Mouse (Mus musculus) spleen, adult 18-20 months (tissue): ENCODE measurements around the gene Efcab5.
A peak's percentile ranks its signal among the peaks of the same experiment; 100 is the strongest.
"Not testable (repeated sequence)": the region's sequence is repeated elsewhere in the genome, so short reads cannot be mapped to it uniquely, and the experiment has no call there.

Experiments used
- DNase-seq, 2 experiments: peaks; one replicate each; pipeline ENCODE4 v3.0.0; 2022; ENCODE audit warnings: mixed read lengths in 2 of 2

The Efcab5 gene

DNA sequence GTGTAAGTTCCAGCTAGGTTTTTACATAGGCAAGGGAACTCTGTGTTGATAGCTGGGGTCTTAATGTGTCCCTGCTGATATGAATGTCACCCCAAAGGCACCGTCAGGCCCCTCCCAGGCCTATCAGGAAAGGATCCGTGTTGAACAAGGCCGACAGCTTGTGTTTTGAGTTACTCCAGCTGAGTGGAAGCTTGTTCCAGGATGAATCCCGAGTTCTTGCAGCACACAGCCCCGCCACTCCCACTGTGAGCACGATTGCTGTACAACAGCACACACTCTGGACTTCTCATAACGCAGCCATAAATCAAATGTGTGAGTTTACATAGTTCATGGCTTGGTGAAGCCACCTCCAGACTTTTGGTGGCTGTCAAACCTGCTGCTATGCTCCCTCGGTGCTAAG, 94.6 kb downstream of the Efcab5 start:
- no peak for DNase-seq

DNA sequence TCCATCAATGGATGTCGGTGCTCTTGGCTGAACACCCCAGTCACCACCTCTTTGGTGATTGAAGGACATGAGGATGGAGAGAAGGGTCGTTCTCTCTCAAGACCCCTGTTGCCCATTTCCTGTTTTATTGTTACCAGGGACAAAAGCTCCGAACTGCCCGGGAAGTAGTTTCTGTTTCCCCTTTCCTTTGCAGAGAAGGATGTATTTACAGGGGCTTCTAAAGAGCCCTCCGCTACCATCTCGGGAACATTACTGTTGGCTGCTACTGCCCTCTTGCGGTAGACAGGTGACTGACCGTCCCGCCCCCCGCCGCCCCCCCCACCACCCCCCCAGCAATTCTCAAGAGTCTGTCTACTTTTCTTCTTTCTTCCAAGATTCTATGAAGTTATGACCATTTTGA, 95.6 kb downstream of the Efcab5 start:
- peak in 1 of 2 experiments; percentile 37 for DNase-seq

DNA sequence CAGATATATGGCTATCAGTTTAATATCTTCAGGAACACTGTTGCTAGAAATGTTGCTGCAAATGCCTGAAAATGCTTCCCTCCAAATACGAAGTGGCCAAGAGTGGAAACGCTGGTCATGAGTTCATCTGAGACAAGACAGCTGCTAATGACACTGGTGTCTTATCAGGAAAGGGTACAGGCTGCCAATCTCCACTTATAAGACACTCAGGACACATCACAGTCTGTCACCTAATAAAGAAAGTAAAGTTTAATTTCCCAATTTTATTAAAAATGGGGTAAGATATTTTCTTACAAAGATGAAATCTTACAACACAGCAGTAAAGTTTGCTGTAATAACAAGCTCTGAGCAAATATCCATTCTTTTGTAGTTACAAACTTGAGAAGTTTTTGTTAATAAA, 99.6 kb downstream of the Efcab5 start:
- no peak for DNase-seq

DNA sequence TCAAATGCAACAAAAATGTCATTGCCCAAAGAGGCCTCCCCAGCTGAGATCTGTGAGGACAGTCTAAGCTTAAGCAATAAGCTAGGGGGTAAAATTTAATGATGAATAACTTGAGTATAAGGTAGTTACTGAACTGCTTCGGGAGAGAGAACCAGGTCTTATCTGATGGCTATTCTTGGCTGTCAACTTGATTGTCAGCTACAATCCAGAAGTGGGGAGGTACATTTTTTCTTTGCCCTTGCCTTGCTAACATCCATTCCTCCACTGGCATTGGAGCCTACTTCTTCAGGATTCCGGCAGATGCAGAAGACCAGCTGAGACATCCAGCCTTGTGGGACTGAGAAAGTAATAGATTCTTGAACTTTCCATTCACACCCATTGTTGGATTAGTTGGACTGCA, 101.8 kb downstream of the Efcab5 start:
- no peak for DNase-seq

DNA sequence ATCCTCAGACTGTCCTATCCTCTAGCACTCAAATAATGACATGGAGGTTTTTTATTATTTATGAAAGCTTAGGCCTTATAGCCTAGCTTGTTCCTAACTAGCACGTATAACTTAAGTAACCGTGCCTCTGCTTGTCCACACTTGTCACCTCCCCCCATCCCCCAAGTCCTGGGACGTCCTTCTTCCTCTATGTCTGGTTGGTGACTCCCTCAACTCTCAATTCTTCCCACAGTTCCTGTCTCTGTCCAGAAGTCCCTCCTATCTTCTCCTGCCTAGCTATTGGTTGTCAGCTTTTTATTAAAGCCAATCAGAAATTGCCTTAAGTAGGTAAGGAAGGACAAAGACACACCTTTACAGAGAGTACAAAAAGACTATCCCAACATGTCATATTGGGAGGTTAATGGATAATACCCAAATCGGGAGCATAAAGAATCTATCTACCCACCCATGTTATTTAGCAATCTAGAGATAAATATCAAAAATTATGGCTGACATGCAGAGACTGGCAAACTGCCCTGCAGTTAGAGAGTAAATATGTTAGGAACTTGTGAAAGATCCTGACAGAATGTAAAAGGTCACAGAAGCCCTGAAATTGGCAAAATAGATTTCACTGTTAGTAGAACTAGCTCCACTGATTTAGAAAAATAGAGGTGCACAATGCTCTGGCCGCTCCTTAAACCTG, 104.6 kb downstream of the Efcab5 start:
- no peak for DNase-seq

DNA sequence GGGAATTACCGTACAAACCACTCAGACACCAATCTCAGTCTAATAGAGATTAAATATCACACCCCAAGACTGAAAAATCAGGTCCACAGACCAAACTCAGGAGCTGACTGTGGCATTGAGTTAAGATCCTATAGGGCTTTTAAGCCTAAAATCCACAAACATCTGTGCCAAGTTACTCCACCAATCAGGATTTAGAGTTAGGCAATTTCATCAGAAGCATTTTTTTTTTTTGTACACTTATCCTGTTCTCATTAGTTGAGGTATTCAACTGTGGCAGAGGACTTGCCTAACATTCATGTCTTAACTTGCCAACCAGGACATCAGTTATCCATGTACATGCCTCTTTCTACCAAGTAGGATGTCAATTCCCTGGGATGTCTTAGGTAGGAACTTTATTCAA, 109.4 kb downstream of the Efcab5 start:
- DNase-seq: no peak

DNA sequence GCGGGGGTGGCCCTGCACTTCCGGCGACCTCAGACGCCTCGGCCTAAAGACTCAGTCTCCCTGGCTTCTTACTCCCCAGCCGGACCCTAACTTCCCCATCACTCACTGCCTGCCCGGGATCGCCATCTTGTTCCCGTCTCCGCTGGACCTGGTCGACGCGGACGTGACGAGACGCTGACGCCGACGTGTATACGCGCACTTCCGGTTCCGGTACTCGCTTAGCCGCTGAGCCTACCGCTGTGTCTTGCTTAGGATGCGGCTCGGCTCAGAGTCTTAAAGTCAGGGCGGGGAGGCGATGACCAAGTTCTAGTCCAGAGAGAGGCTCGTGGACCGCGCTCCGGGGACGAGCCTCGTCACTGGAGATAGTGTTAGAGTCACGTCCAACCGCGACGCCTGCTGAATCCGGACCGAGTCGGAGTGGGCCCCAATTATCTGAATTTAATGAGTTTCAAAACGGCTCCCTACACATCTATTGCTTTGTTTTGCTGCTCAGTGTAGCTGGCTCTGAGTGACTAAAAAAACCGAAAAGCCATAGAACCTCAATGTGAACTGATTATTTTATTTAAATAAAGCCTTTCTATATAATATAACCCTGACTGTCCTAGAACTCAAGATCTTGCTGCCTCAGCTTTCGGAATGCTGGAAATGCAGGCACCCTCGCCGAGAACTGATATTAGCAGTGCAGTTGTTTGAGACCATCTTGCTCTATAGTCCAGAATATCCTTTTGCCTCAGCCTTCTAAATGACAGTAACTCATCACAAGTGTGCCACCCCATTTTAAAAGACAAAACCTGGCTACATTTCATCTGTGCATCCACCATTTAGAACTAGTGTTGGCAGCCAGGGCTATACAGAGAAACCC, 110.3 kb downstream of the Efcab5 start, which contains the start of gene Nsrp1:
Gene Nsrp1, minus strand, starts transcription at position 163 of the 862 bp plus-strand sequence.
- DNase-seq: peak; percentile 82 to 86

DNA sequence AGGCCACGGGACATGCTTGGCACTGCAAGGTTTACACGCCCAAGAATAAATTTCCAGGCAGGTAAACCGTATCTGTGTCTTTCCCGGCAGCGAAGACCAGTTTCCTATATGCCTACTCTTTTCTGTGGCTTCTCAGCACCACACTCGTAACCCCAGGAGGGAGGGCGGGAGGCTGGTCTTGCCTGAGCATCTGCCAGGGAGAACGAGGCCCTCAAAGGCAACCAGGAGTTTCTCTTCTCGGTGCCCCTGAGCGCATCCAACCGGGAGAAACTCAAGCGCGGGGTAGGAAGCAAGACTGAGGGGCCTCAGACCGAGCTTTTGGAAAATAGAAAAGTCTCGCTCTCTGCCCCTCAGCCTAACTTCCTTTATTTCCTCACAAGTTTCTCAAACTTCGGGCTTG, 111.0 kb downstream of the Efcab5 start:
- DNase-seq: no peak

DNA sequence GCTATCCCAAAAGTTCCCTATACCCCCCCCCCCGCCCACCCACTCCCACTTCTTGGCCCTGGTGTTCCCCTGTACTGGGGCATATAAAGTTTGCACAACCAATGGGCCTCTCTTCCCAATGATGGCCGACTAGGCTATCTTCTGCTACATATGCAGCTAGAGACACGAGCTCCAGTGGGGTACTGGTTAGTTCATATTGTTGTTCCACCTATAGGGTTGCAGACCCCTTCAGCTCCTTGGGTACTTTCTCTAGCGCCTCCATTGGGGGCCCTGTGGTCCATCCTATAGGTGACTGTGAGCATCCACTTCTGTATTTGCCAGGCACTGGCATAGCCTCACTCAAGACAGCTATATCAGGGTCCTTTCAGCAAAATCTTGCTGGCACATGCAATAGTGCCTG, 111.4 kb downstream of the Efcab5 start:
- DNase-seq: not testable (repeated sequence)

DNA sequence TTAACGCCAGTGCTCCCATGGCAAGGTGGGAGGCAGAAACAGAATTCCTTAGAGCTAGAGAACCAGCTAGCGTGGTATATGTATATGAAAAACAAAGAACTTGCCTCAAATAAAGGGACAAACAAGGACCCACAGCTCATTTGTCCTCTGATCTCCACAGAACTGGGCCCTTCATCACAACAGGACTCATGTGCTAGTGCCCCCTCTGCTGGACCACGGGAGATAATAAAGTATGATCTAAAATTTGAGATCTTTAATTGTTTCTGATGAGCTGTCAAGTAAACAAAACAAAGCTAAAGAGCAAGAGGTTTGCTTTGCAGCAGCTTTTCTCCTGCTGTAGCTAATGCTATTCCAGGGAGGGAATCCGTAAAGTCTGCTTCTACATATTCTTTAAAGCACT, 118.0 kb downstream of the Efcab5 start:
- peak in 1 of 2 experiments; percentile 30 for DNase-seq

DNA sequence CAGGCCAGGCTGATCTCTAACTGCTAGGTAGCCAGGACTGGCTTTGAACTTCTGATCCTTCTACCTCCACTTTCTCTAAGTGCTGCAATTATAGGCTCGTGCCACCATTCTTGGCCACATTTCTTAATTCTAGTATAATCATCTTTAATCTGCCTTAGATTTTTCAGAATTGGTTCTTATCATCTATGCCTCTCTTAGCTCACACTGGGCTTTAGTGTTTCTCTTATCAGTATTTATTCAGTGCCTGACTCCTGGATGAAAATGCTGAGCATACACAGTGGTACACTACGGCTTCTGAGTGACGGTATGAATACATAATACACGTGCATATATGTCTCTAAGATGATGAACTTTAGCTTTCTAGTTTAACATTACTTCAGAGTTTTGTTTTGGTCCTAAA, 119.9 kb downstream of the Efcab5 start:
- DNase-seq: no peak

DNA sequence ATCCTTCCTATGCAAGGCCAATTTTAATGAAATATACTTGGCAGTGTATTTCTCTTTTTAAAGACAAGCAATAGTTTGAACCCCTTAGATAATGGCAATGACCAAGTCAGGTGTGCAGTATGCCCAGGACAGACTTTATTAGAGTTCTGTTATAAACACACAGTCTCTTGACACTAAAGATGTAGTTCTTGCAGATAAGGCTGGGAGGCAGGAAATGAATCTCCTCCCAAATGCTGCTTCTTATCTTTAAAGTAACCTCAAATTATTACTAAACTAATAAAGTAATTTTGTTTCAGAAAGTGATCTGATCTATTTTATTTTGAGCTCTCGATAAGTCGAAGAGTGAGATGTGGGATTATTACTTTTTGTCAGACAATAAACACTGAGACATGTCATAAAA, 125.4 kb downstream of the Efcab5 start:
- no peak for DNase-seq

DNA sequence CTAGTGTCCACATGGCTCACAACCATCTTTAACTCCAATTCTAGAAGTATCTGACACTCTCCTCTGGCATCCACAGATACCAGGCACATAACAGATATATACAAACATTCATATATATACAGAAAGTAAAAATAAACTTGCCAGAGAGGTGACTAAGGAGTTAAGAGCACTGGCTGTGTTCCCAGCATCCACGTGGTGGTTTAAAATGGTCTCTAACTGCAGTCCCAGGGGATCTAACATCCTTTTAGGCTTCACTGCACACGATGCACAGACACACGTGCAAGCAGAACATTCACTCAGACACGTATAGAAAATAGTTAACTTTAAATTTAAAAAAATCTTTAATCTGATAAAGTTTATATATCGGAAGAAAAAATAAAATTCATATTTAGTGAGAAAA, 126.8 kb downstream of the Efcab5 start:
- no peak for DNase-seq

DNA sequence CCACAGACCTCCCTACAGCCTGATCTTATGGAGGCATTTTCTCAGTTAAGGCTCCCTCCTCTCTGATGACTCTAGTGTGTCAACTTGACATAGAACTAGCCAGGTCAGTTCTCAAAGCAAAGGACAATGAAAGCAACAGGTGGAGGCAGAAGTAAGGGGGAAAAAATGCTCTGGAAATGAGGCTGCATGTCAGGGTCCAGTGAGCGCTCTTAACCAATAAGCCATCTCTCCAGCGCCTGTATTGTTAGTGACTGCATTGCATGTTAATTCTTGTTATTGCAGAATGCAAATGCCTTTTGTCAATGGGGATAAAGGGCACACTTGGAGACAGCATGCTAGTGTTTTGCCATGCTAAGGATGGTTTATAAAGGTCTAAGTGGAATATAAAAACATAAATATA, 146.0 kb downstream of the Efcab5 start:
- DNase-seq: no peak

DNA sequence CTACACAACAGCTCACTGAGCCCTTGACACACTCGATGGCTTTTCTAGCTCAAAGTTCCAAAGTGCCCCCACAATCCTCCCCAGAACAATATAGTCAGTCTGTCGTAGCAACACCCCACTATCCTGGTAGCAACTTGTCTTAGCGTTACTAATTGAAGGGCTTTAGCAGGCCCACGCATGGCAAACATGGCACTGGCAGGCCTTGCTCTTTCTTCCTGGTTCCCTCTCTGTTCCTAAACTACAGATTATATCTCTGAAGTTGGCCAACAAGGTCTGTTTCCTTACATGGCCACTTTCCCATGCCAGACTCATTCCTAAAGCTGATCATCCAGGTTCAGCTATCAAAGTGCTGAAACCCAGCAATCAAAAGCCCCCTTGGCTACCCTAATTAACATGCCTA, 146.9 kb downstream of the Efcab5 start:
- DNase-seq: no peak
